Mouse (Mus musculus): ENCODE data around the gene Arhgef25. TPM values are rescaled to one million over a fixed set of nuclear protein-coding genes. Genes with fewer than 3 reads are reported as not detected.
A peak's percentile ranks its signal among the peaks of the same experiment; 100 is the strongest.

Arhgef25 gene
- polyA plus RNA-seq, 1 experiment from 2014 or later: 96.5 TPM

- WGBS: 86% methylated on average over 2 of the region's 2 CpGs
- Histone ChIP-seq H3K4me2 (replicated peaks) (no peak overlapping the region), H3K27me3 (no peaks in the 10 kb centered on the region), H3K36me3 (no peaks in the 10 kb centered on the region), H3K9ac (no peak overlapping the region), H3K27ac (no peak overlapping the region), H3K4me3 (no peak overlapping the region), H3K9me3 (no peaks in the 10 kb centered on the region), H3K4me1 (no peaks in the 10 kb centered on the region)
- no peak for ATAC-seq (ENCODE audit: insufficient number of reproducible peaks, insufficient read depth, low FRiP score, low TSS enrichment)
These were observed 28.5 kb upstream of the Arhgef25 start for GRCm38 (mm10) chr10:127218339-127218738.

- H3K4me2 ChIP-seq (replicated peaks): no peak overlapping the region
- no peak overlapping the region for H3K27ac ChIP-seq
- H3K27me3 ChIP-seq: no peaks in the 10 kb centered on the region
- no peaks in the 10 kb centered on the region for H3K36me3 ChIP-seq
- no peaks in the 10 kb centered on the region for H3K4me1 ChIP-seq
- H3K9ac ChIP-seq: no peak overlapping the region
- no peaks in the 10 kb centered on the region for H3K9me3 ChIP-seq
- ATAC-seq (ENCODE audit: insufficient number of reproducible peaks, insufficient read depth, low FRiP score, low TSS enrichment): no peak
- no peak overlapping the region for H3K4me3 ChIP-seq
These were observed 27.3 kb upstream of the Arhgef25 start for GRCm38 (mm10) chr10:127217177-127217576.

GRCm38 (mm10) chr10:127216456-127216855, 26.6 kb upstream of the Arhgef25 start:
- Histone ChIP-seq H3K4me3 (no peak overlapping the region), H3K27me3 (no peaks in the 10 kb centered on the region), H3K4me2 (replicated peaks) (no peak overlapping the region), H3K27ac (no peak overlapping the region), H3K36me3 (no peaks in the 10 kb centered on the region), H3K9me3 (no peaks in the 10 kb centered on the region), H3K9ac (no peak overlapping the region), H3K4me1 (no peaks in the 10 kb centered on the region)
- ATAC-seq (ENCODE audit: insufficient number of reproducible peaks, insufficient read depth, low FRiP score, low TSS enrichment): no peak
- 96% methylated on average over 11 of the region's 11 CpGs for whole genome bisulfite sequencing

GRCm38 (mm10) chr10:127214422-127214803, 24.5 kb upstream of the Arhgef25 start:
- Histone ChIP-seq H3K27me3 (no peaks in the 10 kb centered on the region), H3K9me3 (no peaks in the 10 kb centered on the region), H3K4me3 (no peak overlapping the region), H3K4me1 (peaks cover 10% of the 10 kb centered on the region), H3K9ac (no peak overlapping the region), H3K4me2 (replicated peaks) (no peak overlapping the region), H3K27ac (no peak overlapping the region), H3K36me3 (no peaks in the 10 kb centered on the region)
- ATAC-seq (ENCODE audit: insufficient number of reproducible peaks, insufficient read depth, low FRiP score, low TSS enrichment): no peak
- 44% methylated on average over 1 of the region's 1 CpGs for whole genome bisulfite sequencing

GRCm38 (mm10) chr10:127213704-127214421, 24.0 kb upstream of the Arhgef25 start:
- no peaks in the 10 kb centered on the region for H3K27me3 ChIP-seq
- H3K4me3 ChIP-seq: no peak overlapping the region
- peaks cover 10% of the 10 kb centered on the region for H3K4me1 ChIP-seq
- H3K4me2 ChIP-seq (replicated peaks): no peak overlapping the region
- H3K36me3 ChIP-seq: no peaks in the 10 kb centered on the region
- no peak for ATAC-seq (ENCODE audit: insufficient number of reproducible peaks, insufficient read depth, low FRiP score, low TSS enrichment)
- WGBS: 82% methylated on average over 13 of the region's 13 CpGs
- no peak overlapping the region for H3K27ac ChIP-seq
- H3K9me3 ChIP-seq: no peaks in the 10 kb centered on the region
- no peak overlapping the region for H3K9ac ChIP-seq

GRCm38 (mm10) chr10:127213272-127213671, 23.4 kb upstream of the Arhgef25 start:
- Histone ChIP-seq H3K4me2 (replicated peaks) (no peak overlapping the region), H3K36me3 (0 out of 2 replicates have a peak, but pooled peaks cover 3% of the 10 kb centered on the region), H3K9ac (no peak overlapping the region), H3K4me3 (no peak overlapping the region), H3K27ac (no peak overlapping the region), H3K4me1 (peaks cover 10% of the 10 kb centered on the region), H3K27me3 (no peaks in the 10 kb centered on the region), H3K9me3 (no peaks in the 10 kb centered on the region)
- 87% methylated on average over 8 of the region's 8 CpGs for WGBS
- ATAC-seq (ENCODE audit: insufficient number of reproducible peaks, insufficient read depth, low FRiP score, low TSS enrichment): no peak

GRCm38 (mm10) chr10:127211414-127211854, 21.6 kb upstream of the Arhgef25 start, which contains the start of gene Pip4k2c:
TSS of gene Pip4k2c (minus strand) at chr10:127211585.
- Histone ChIP-seq H3K9me3 (no peaks in the 10 kb centered on the region), H3K4me3 (peak within 1 kb of the TSS; percentile 90), H3K27ac (no peak within 1 kb of the TSS), H3K27me3 (no peaks in the 10 kb centered on the region), H3K4me2 (replicated peaks) (peak within 1 kb of the TSS; percentile 94), H3K4me1 (peaks cover 10% of the 10 kb centered on the region), H3K9ac (peak within 1 kb of the TSS; percentile 83), H3K36me3 (peaks cover 19% of the 10 kb centered on the region)
- under 1% methylated on average over 47 of the region's 47 CpGs for WGBS
- peak; percentile 92 for ATAC-seq (ENCODE audit: insufficient number of reproducible peaks, insufficient read depth, low FRiP score, low TSS enrichment)

GRCm38 (mm10) chr10:127210961-127211405, 21.1 kb upstream of the Arhgef25 start:
- peak overlapping the region; percentile 83 for H3K9ac ChIP-seq
- peaks cover 23% of the 10 kb centered on the region for H3K36me3 ChIP-seq
- no peaks in the 10 kb centered on the region for H3K9me3 ChIP-seq
- H3K27me3 ChIP-seq: no peaks in the 10 kb centered on the region
- peak overlapping the region; percentile 90 for H3K4me3 ChIP-seq
- WGBS: 0% methylated on average over 22 of the region's 25 CpGs
- peak overlapping the region; percentile 94 for H3K4me2 ChIP-seq (replicated peaks)
- H3K4me1 ChIP-seq: peaks cover 10% of the 10 kb centered on the region
- no peak overlapping the region for H3K27ac ChIP-seq
- ATAC-seq (ENCODE audit: insufficient number of reproducible peaks, insufficient read depth, low FRiP score, low TSS enrichment): peak; percentile 29; the same call in 1 of the 2 replicates

- H3K36me3 ChIP-seq: peaks cover 32% of the 10 kb centered on the region
- ATAC-seq (ENCODE audit: insufficient number of reproducible peaks, insufficient read depth, low FRiP score, low TSS enrichment): no peak
- H3K27ac ChIP-seq: no peak overlapping the region
- peak overlapping the region; percentile 83; the same call in 1 of the 2 replicates for H3K9ac ChIP-seq
- H3K4me1 ChIP-seq: peaks cover 10% of the 10 kb centered on the region
- H3K9me3 ChIP-seq: no peaks in the 10 kb centered on the region
- WGBS: 86% methylated on average over 13 of the region's 13 CpGs
- H3K4me2 ChIP-seq (replicated peaks): peak overlapping the region; percentile 94
- H3K4me3 ChIP-seq: peak overlapping the region; percentile 90
- H3K27me3 ChIP-seq: no peaks in the 10 kb centered on the region
These were observed 20.2 kb upstream of the Arhgef25 start for GRCm38 (mm10) chr10:127209928-127210570.

- Histone ChIP-seq H3K36me3 (peaks cover 41% of the 10 kb centered on the region), H3K4me2 (replicated peaks) (no peak overlapping the region), H3K9ac (no peak overlapping the region), H3K4me3 (no peak overlapping the region), H3K9me3 (no peaks in the 10 kb centered on the region), H3K27ac (no peak overlapping the region), H3K27me3 (no peaks in the 10 kb centered on the region), H3K4me1 (peaks cover 10% of the 10 kb centered on the region)
- WGBS: 82% methylated on average over 4 of the region's 4 CpGs
- no peak for ATAC-seq (ENCODE audit: insufficient number of reproducible peaks, insufficient read depth, low FRiP score, low TSS enrichment)
These were observed 19.0 kb upstream of the Arhgef25 start for GRCm38 (mm10) chr10:127208921-127209320.

- Histone ChIP-seq H3K36me3 (peaks cover 61% of the 10 kb centered on the region), H3K27ac (no peak overlapping the region), H3K9me3 (no peaks in the 10 kb centered on the region), H3K27me3 (no peaks in the 10 kb centered on the region), H3K4me2 (replicated peaks) (no peak overlapping the region), H3K4me3 (no peak overlapping the region), H3K9ac (no peak overlapping the region), H3K4me1 (peaks cover 4% of the 10 kb centered on the region)
- WGBS: 91% methylated on average over 10 of the region's 10 CpGs
- no peak for ATAC-seq (ENCODE audit: insufficient number of reproducible peaks, insufficient read depth, low FRiP score, low TSS enrichment)
These were observed 15.5 kb upstream of the Arhgef25 start for GRCm38 (mm10) chr10:127205373-127205772.

- no peak overlapping the region for H3K4me2 ChIP-seq (replicated peaks)
- H3K4me3 ChIP-seq: no peak overlapping the region
- no peak overlapping the region for H3K27ac ChIP-seq
- no peak overlapping the region for H3K9ac ChIP-seq
- 86% methylated on average over 5 of the region's 5 CpGs for WGBS
- peaks cover 64% of the 10 kb centered on the region for H3K36me3 ChIP-seq
- no peaks in the 10 kb centered on the region for H3K4me1 ChIP-seq
- H3K27me3 ChIP-seq: no peaks in the 10 kb centered on the region
- no peaks in the 10 kb centered on the region for H3K9me3 ChIP-seq
- ATAC-seq (ENCODE audit: insufficient number of reproducible peaks, insufficient read depth, low FRiP score, low TSS enrichment): no peak
These were observed 14.7 kb upstream of the Arhgef25 start for GRCm38 (mm10) chr10:127204589-127204988.
